Mouse (Mus musculus): ENCODE data around the gene Palm2.

- TF ChIP-seq CTCF (conservative IDR thresholded peaks at IDR 0.05; ENCODE audit: low read length), result no peak
- no peak for TF ChIP-seq NANOG (IDR thresholded peaks at IDR 0.05; ENCODE audit: borderline replicate concordance, low read length)
- TF ChIP-seq POU5F1 (IDR thresholded peaks at IDR 0.05; ENCODE audit: borderline replicate concordance, low read length), result no peak
Measured at GRCm38 (mm10) chr4:57632386-57632785, 198.3 kb downstream of the Palm2 start.

Data from E14TG2a.4 (cell line).